Comparison of ENCODE assay signal across 20 mouse cellular contexts in the genomic region with DNA sequence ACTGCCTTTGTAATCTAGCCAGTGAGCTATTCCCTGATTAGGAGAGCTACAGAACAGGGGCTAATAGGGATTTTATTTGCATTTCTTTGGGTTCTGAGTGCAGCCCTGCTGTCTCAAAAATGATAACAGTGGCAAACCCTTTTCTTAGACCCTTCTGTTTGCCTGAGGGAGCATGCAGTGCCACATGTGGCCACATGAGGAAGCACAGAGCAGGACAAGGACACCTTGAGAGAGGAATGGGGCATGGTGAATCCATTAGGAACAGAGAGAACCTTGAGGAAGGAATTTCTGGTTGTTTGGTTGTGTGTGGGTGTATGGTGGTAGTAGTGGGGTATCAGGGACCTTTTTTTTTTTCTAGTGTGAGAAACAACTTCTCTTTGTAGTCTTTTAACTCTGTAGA. TPM values are rescaled to one million over a fixed set of nuclear protein-coding genes. Genes with fewer than 3 reads are reported as not detected.
DNase-seq lines count a peak whose midpoint lies in the region; ATAC-seq and TF ChIP-seq lines count a peak whose summit lies in the region.
"Had no signal": no experiment of that assay in that cellular context is flagged by ENCODE, and none has a peak within 500 bp of the region (broad histone marks: within the 10 kb centered on the region; RNA-seq: fewer than 3 reads in every experiment).

No protein-coding gene starts in this region.

- H3K4me3 ChIP-seq in liver, adult 2 months (ENCODE audit: insufficient read depth, low read depth, low read length) = no peak overlapping the region
- no peak overlapping the region for H3K4me3 ChIP-seq in E14TG2a.4 (replicated peaks; ENCODE audit: low read length)
- H3K4me3 ChIP-seq in forebrain, postnatal 0 days (ENCODE audit: low read depth, low read length) = no peak overlapping the region
- H3K4me3 ChIP-seq: embryonic facial prominence, embryonic 15.5 days; forebrain, embryonic 13.5 days; limb, embryonic 12.5 days; midbrain, embryonic 12.5 days; myocyte had no signal

- no peak for TF ChIP-seq POLR2A in liver, adult 2 months (IDR thresholded peaks at IDR 0.05; ENCODE audit: extremely low read depth, insufficient read depth, low read length)

- TF ChIP-seq CTCF in liver, adult 2 months (IDR thresholded peaks at IDR 0.05; ENCODE audit: low read depth, low read length) = peak; percentile 17; the same call in 1 of the 2 replicates
- TF ChIP-seq CTCF in E14TG2a.4 (conservative IDR thresholded peaks at IDR 0.05; ENCODE audit: low read length) = peak; percentile 96
- no peak for TF ChIP-seq CTCF in forebrain, postnatal 0 days (IDR thresholded peaks at IDR 0.05; ENCODE audit: low read depth)

- no peak for DNase-seq in liver, adult 2 months (ENCODE audit: extremely low read depth, low read depth, low spot score)
- DNase-seq in liver (no peak), R1 (ENCODE audit: low read depth, low spot score) (peak; percentile 70)
- no peak for DNase-seq in right cerebral cortex, adult 2 months (ENCODE audit: low spot score in 2 of 2)
- DNase-seq in forebrain, postnatal 0 days = no peak
- DNase-seq: heart, postnatal 14 days; kidney, adult 8-10 months had no signal

- no peaks in the 10 kb centered on the region for H3K9me3 ChIP-seq in E14TG2a.4 (ENCODE audit: low read length)
- H3K9me3 ChIP-seq in forebrain, postnatal 0 days (ENCODE audit: low read length) = peaks cover 40% of the 10 kb centered on the region
- H3K9me3 ChIP-seq: limb, embryonic 12.5 days had no signal

- H3K36me3 ChIP-seq in liver, adult 2 months (ENCODE audit: control insufficient read depth, insufficient read depth, low read length) = no peaks in the 10 kb centered on the region
- H3K36me3 ChIP-seq in E14TG2a.4 (ENCODE audit: insufficient read depth, low read length) = no peaks in the 10 kb centered on the region
- no peaks in the 10 kb centered on the region for H3K36me3 ChIP-seq in forebrain, postnatal 0 days (ENCODE audit: insufficient read depth)
- H3K36me3 ChIP-seq: embryonic facial prominence, embryonic 15.5 days; limb, embryonic 12.5 days; midbrain, embryonic 12.5 days had no signal

- H3K79me2 ChIP-seq in liver, adult 2 months (ENCODE audit: control insufficient read depth, insufficient read depth, low read length) = no peaks in the 10 kb centered on the region

- peak; percentile 86 for ATAC-seq in megakaryocyte progenitor cell, adult 5-6 weeks (replicated peaks; ENCODE audit: poor library complexity)
- no peak for ATAC-seq in forebrain, postnatal 0 days
- ATAC-seq: CD4-positive, CD25-positive, alpha-beta regulatory T cell, adult 4 months; forebrain, embryonic 13.5 days; hindbrain, embryonic 16.5 days had no signal

- no peaks in the 10 kb centered on the region for H3K4me1 ChIP-seq in liver, adult 2 months (ENCODE audit: control insufficient read depth, insufficient read depth, low read length)
- H3K4me1 ChIP-seq in E14TG2a.4 (replicated peaks; ENCODE audit: low read depth, low read length) = no peaks in the 10 kb centered on the region
- H3K4me1 ChIP-seq in forebrain, postnatal 0 days (ENCODE audit: insufficient read depth) = no peaks in the 10 kb centered on the region
- H3K4me1 ChIP-seq: embryonic facial prominence, embryonic 15.5 days; forebrain, embryonic 13.5 days; limb, embryonic 12.5 days; midbrain, embryonic 12.5 days had no signal

- no peak overlapping the region for H3K9ac ChIP-seq in liver, adult 2 months (ENCODE audit: low read depth, low read length)
- no peak overlapping the region for H3K9ac ChIP-seq in forebrain, postnatal 0 days
- H3K9ac ChIP-seq: embryonic facial prominence, embryonic 15.5 days; forebrain, embryonic 13.5 days; limb, embryonic 12.5 days; midbrain, embryonic 12.5 days had no signal

- no peak overlapping the region for H3K4me2 ChIP-seq in forebrain, postnatal 0 days (ENCODE audit: low read depth)
- H3K4me2 ChIP-seq: embryonic facial prominence, embryonic 15.5 days; forebrain, embryonic 13.5 days; limb, embryonic 12.5 days; midbrain, embryonic 12.5 days had no signal

- H3K27me3 ChIP-seq in liver, adult 2 months (ENCODE audit: control insufficient read depth, insufficient read depth, low read length) = no peaks in the 10 kb centered on the region
- no peaks in the 10 kb centered on the region for H3K27me3 ChIP-seq in E14TG2a.4 (ENCODE audit: insufficient read depth, low read length)
- H3K27me3 ChIP-seq in forebrain, postnatal 0 days (ENCODE audit: insufficient read depth, low read length) = no peaks in the 10 kb centered on the region
- H3K27me3 ChIP-seq: embryonic facial prominence, embryonic 15.5 days; forebrain, embryonic 13.5 days; limb, embryonic 12.5 days; midbrain, embryonic 12.5 days had no signal

- no peak overlapping the region for H3K27ac ChIP-seq in liver, adult 2 months (replicated peaks; ENCODE audit: insufficient read depth, low read depth, low read length)
- H3K27ac ChIP-seq in forebrain, postnatal 0 days (ENCODE audit: low read depth, low read length) = no peak overlapping the region
- H3K27ac ChIP-seq: embryonic facial prominence, embryonic 15.5 days; forebrain, embryonic 13.5 days; limb, embryonic 12.5 days; midbrain, embryonic 12.5 days had no signal

RNA-seq across cellular contexts. Expression of gene Pramef12, which starts 12.4 kb away (rescaled TPM):
- total RNA-seq in liver, adult 2 months (2014; rRNA removed) = not detected in 2 replicates
- not detected in 2 replicates for polyA plus RNA-seq in liver, adult 2 months (2012; rRNA removed)
- total RNA-seq in megakaryocyte progenitor cell, adult 5-6 weeks (2015) = not detected in 2 replicates
- total RNA-seq in megakaryocyte progenitor cell, adult 5-6 weeks (2017) = not detected in 2 replicates
- not detected in 2 replicates for total RNA-seq in forebrain, postnatal 0 days (2014; rRNA removed)
- polyA plus RNA-seq in forebrain, postnatal 0 days (2015; fragmentation: Nextera tagmentation; extraction: Ambion mirVana) = not detected in 2 replicates
- total RNA-seq: heart, adult 8-10 months; heart, postnatal 14 days had no signal
- polyA plus RNA-seq: CD4-positive, CD25-positive, alpha-beta regulatory T cell, adult 4 months; cortical plate, adult 2 months; forebrain, embryonic 13.5 days; hindbrain, embryonic 16.5 days; midbrain, embryonic 12.5 days; myocyte had no signal

RNA-seq across cellular contexts. Expression of gene 1700012P22Rik, which starts 17.9 kb away (rescaled TPM):
- not detected in 2 replicates for total RNA-seq in liver, adult 2 months (2014; rRNA removed)
- polyA plus RNA-seq in liver, adult 2 months (2012; rRNA removed) = not detected in 2 replicates
- not detected in 2 replicates for total RNA-seq in megakaryocyte progenitor cell, adult 5-6 weeks (2015)
- not detected in 2 replicates for total RNA-seq in megakaryocyte progenitor cell, adult 5-6 weeks (2017)
- total RNA-seq in forebrain, postnatal 0 days (2014; rRNA removed) = not detected in 2 replicates
- not detected in 2 replicates for polyA plus RNA-seq in forebrain, postnatal 0 days (2015; fragmentation: Nextera tagmentation; extraction: Ambion mirVana)
- total RNA-seq: gastrocnemius, adult 18-20 months; heart, adult 8-10 months; heart, postnatal 14 days had no signal
- polyA plus RNA-seq: CD4-positive, CD25-positive, alpha-beta regulatory T cell, adult 4 months; cortical plate, adult 2 months; forebrain, embryonic 13.5 days; hindbrain, embryonic 16.5 days; limb, embryonic 12.5 days; lung, embryonic 16.5 days; midbrain, embryonic 12.5 days; myocyte had no signal

RNA-seq across cellular contexts. Expression of gene Gm9944, which starts 32.5 kb away (rescaled TPM):
- not detected in 2 replicates for total RNA-seq in liver, adult 2 months (2014; rRNA removed)
- not detected in 2 replicates for polyA plus RNA-seq in liver, adult 2 months (2012; rRNA removed)
- total RNA-seq in megakaryocyte progenitor cell, adult 5-6 weeks (2015) = not detected in 2 replicates
- not detected in 2 replicates for total RNA-seq in megakaryocyte progenitor cell, adult 5-6 weeks (2017)
- not detected in 2 replicates for total RNA-seq in forebrain, postnatal 0 days (2014; rRNA removed)
- polyA plus RNA-seq in forebrain, postnatal 0 days (2015; fragmentation: Nextera tagmentation; extraction: Ambion mirVana) = not detected in 2 replicates
- total RNA-seq: gastrocnemius, adult 18-20 months; heart, adult 8-10 months; heart, postnatal 14 days had no signal
- polyA plus RNA-seq: CD4-positive, CD25-positive, alpha-beta regulatory T cell, adult 4 months; cortical plate, adult 2 months; embryonic facial prominence, embryonic 15.5 days; forebrain, embryonic 13.5 days; hindbrain, embryonic 16.5 days; limb, embryonic 12.5 days; lung, embryonic 16.5 days; midbrain, embryonic 12.5 days; myocyte had no signal

RNA-seq across cellular contexts. Expression of gene Pramef20, which starts 42.9 kb away (rescaled TPM):
- not detected in 2 replicates for total RNA-seq in liver, adult 2 months (2014; rRNA removed)
- polyA plus RNA-seq in liver, adult 2 months (2012; rRNA removed) = not detected in 2 replicates
- not detected in 2 replicates for total RNA-seq in megakaryocyte progenitor cell, adult 5-6 weeks (2015)
- total RNA-seq in megakaryocyte progenitor cell, adult 5-6 weeks (2017) = not detected in 2 replicates
- total RNA-seq in forebrain, postnatal 0 days (2014; rRNA removed) = not detected in 2 replicates
- not detected in 2 replicates for polyA plus RNA-seq in forebrain, postnatal 0 days (2015; fragmentation: Nextera tagmentation; extraction: Ambion mirVana)
- total RNA-seq: gastrocnemius, adult 18-20 months; heart, adult 8-10 months; heart, postnatal 14 days had no signal
- polyA plus RNA-seq: CD4-positive, CD25-positive, alpha-beta regulatory T cell, adult 4 months; cortical plate, adult 2 months; embryonic facial prominence, embryonic 15.5 days; forebrain, embryonic 13.5 days; hindbrain, embryonic 16.5 days; limb, embryonic 12.5 days; lung, embryonic 16.5 days; midbrain, embryonic 12.5 days; myocyte had no signal

RNA-seq across cellular contexts. Expression of gene Aadacl3, which starts 42.9 kb away (rescaled TPM):
- not detected in 2 replicates for total RNA-seq in liver, adult 2 months (2014; rRNA removed)
- not detected in 2 replicates for polyA plus RNA-seq in liver, adult 2 months (2012; rRNA removed)
- not detected in 2 replicates for total RNA-seq in megakaryocyte progenitor cell, adult 5-6 weeks (2015)
- total RNA-seq in megakaryocyte progenitor cell, adult 5-6 weeks (2017) = not detected in 2 replicates
- not detected in 2 replicates for total RNA-seq in forebrain, postnatal 0 days (2014; rRNA removed)
- polyA plus RNA-seq in forebrain, postnatal 0 days (2015; fragmentation: Nextera tagmentation; extraction: Ambion mirVana) = not detected in 2 replicates
- total RNA-seq: gastrocnemius, adult 18-20 months; heart, adult 8-10 months; heart, postnatal 14 days had no signal
- polyA plus RNA-seq: CD4-positive, CD25-positive, alpha-beta regulatory T cell, adult 4 months; cortical plate, adult 2 months; embryonic facial prominence, embryonic 15.5 days; forebrain, embryonic 13.5 days; hindbrain, embryonic 16.5 days; limb, embryonic 12.5 days; lung, embryonic 16.5 days; midbrain, embryonic 12.5 days; myocyte had no signal
